Mouse (Mus musculus): ENCODE results near the gene Yap1.
"Not testable (repeated sequence)": the region's sequence is repeated elsewhere in the genome, so short reads cannot be mapped to it uniquely, and the experiment has no call there.

The Yap1 gene

DNA sequence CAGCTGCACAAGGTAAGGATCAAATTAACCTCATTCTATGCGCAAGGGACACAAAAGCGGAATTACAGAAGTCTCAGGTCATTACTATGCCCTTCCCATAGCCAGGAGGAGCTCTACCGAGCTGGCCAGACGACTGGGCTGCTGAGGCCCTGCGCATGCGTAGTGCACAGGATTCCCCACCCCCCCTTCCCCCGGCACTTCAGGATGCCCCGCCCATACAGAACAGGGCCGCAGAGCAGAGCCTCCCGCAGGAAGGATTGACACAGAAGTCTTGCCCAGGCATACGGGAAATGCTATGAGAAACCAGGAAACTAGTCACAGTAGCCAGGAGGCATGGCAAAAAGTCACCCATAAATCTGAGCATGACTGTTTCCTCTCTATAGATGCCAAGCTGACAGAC lies 89.9 kb downstream of the Yap1 start:
- peak; percentile 18 to 54 for DNase-seq (ENCODE audit: low spot score in 2 of 2)

DNA sequence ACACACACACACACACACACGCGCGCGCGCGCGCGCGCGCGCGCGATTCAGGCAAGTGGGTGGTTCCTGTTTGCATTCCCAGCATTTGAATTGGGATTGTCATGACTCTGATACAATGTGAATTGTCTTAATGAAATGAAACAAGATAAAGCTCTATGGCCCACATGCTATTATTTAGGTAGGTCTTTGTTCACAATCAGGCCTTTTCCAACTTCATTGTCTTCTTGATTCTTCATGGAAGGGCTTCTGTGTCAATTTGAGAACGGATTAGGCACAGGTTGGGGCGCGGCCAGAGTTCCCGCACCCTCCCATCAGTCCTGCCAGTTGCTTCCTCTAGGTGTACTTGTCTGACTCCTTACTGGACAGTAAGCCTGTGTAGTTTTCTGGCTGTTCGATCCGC lies 90.4 kb downstream of the Yap1 start:
- DNase-seq (ENCODE audit: low spot score in 2 of 2), result no peak

DNA sequence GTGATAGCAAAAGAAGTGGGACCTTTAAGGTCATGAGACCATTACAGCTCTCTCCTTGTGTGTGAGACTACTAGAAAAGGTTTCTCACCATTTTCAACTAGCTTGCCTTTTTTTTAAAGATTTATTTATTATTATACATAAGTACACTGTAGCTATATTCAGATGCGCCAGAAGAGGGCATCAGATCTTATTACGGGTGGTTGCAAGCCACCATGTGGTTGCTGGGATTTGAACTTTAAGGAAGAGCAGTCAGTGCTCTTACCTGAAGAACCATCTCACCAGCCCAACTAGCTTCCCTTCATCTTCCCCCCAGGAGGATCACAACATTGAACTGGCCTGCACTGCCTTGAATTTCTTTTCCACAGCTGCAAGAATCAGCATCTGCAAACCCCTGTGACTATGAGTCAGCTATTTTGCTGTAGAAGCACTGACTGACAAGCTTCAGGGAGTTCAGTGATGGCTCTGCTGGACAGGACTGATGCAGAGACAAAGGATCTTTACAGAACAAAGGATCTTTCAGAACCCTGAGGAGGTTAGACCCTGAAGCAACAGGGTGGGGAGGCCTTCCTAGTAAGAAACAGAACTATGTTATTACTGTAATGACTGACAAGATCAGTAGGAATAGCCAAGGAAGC lies 96.9 kb downstream of the Yap1 start:
- DNase-seq (ENCODE audit: low spot score in 2 of 2), result no peak

DNA sequence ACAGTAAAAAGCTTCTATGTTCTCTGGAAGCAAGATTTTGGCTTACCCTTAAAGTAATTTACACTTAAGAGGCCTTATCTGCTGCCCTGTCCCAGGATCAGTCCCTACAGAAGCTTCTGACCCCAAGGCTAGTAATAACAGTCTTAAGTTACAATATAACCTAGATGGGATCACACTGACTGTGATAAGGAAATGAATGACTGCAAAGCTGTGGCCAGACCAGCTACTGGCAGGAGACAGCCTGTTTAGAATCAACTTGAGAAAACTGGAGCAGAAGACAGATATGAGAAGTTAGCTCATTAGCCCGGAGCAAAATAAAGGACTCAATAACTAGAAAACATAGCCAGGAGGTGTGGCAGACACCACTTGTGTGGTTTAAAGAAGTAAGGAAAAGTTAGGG lies 97.8 kb downstream of the Yap1 start:
- no peak for DNase-seq (ENCODE audit: low spot score in 2 of 2)

DNA sequence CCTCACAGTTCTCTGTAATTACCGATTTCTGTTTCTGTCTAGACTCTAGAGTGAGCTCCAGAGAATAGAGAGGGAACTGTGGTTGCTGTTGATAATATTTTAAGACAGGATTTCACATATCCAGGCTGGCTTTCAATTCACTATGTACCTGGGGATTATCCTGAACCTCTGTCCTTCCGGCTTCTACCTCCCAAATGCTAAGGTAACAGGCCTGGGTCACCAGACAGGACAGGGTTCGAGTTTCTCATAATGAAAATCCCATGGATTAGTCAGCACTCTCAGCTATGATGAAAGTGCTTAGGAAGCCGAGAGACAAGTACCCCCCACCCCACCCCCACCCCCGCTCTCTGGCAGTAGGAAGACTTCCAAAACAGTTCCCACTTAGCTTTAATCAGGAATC lies 100.6 kb downstream of the Yap1 start:
- no peak for DNase-seq (ENCODE audit: low spot score in 2 of 2)

DNA sequence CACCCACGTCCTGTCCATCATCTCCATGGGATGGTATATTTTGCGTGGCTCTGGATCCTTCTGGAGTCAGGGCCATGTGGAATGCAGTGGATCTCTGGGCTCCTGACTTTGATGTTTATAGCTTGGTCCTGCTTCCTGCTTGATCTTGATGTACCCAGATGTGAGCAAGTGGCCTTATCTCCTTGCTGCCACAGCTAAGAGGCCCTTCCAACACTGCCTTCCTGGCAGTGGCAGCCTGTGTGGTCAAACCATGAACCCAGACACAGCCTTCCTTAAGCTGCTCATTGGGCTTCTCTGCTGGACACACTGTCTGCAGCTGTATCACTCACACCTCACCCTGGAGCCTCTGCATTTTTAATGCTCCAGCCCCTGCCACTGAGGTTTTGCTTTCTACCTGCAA lies 101.1 kb downstream of the Yap1 start:
- no peak for DNase-seq (ENCODE audit: low spot score in 2 of 2)

DNA sequence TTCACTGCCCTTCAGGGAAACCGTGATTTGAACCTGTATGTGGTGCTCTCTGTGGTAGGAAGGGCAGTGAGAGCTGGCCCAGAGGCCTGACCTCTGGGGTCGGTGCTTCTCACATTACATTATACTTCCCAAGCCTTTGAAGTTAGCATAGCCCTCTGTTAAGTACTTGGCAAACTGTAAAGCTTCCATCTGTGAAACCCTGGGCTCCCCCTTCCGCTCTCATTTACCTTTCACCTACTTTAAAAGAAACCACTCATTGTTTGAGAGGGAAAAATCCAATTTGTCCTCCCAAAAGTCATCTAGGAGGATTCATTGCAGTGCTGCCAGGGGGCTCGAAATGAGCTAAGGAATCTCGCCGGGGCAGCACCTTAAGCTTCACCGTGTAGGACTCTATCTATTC lies 102.1 kb downstream of the Yap1 start:
- DNase-seq (ENCODE audit: low spot score in 2 of 2), result no peak

DNA sequence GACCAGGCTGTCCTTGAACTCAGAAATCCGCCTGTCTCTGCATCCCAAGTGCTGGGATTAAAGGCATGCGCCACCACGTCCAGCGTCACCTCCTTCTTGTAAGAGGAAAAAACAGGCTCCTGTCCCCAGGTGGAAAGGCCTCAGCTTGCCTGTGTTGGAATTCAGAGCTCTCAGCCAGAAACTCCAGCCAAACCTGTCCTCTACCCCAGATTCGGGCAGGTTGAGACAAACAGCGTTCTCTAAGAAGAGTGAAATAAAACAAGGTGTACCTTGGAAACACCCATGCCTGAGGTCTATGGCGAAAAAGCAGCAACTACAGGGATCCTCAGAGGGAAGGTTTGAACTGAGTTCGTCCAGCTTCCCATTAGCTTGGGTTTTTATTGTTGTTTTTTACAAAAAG lies 103.4 kb downstream of the Yap1 start:
- peak in 1 of 2 experiments; percentile 16 for DNase-seq (ENCODE audit: low spot score in 2 of 2)

DNA sequence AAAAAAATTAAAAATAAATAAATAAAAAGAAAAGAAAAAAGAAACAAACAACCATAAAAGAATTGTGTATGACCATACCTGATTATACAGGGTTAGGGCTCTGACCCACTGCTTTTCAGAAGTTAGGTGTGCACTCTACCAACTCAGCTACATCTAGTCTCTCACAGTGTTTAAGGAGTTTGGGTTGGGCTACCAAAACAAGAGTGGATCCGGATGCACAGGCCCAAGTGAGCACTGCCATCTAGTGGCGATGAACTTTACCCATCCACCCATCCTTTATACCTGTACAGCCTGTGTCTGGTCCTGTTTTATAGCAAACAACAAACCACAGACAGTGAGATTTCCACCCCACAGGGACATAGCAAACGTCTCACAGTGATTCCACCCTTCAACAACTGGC lies 106.9 kb downstream of the Yap1 start:
- peak; percentile 58 to 76 for DNase-seq (ENCODE audit: low spot score in 2 of 2)

DNA sequence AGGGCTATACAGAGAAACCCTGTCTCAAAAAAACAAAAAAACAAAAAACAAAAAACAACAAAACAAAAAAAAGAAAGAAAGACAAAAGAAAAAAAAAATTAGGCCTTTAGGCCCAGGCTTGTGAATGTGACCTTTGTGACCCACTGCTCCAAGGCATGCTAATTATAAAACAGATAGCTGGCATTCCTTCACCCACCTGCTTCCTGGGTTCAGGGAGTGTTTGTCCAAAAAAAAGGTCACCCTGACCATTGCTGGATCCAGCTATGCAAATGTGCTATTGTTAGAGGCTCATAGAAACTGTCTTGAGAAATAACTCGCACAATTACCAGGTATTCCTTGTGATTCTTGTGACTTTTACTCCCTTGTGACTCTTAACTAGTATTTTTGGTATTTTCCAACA lies 112.6 kb downstream of the Yap1 start:
- DNase-seq (ENCODE audit: low spot score in 2 of 2), result not testable (repeated sequence)

DNA sequence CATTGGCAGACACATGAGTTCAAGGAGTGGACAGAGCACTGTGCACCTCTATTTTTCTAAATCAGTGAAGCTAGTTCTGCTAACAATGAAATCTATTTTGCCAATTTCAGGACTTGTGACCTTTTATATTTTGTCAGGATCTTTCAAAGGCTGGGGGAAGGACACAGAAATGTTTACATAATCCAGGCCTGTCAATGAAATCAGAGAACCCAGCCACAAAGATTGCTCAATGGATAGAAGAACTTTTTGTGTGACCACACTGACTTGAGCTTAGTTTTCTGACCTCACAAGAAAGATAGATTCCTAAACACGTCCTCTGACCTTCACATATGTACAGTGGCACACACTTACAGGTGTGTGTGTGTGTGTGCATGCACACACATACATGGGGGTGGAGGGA lies 113.2 kb downstream of the Yap1 start:
- DNase-seq (ENCODE audit: low spot score in 2 of 2), result no peak

DNA sequence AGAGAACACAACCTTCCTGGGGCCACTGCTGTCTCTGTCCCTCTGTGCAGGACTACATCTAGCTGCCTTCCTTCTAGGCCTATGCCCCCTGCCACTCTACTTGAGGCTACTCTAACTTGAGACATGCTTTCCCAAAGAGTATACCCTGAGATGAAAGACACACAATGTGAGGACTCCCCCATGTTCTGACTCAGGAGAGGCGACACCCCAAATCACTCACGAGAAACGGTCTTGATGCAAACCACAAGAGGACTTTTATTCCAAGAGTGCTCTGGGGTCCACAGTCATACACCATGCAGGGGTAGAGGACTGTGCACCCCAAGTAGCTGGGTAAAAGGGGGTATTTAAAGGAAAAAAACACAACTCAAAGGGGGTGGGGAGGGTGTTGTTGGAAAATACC lies 120.0 kb downstream of the Yap1 start:
- DNase-seq (ENCODE audit: low spot score in 2 of 2), result no peak

DNA sequence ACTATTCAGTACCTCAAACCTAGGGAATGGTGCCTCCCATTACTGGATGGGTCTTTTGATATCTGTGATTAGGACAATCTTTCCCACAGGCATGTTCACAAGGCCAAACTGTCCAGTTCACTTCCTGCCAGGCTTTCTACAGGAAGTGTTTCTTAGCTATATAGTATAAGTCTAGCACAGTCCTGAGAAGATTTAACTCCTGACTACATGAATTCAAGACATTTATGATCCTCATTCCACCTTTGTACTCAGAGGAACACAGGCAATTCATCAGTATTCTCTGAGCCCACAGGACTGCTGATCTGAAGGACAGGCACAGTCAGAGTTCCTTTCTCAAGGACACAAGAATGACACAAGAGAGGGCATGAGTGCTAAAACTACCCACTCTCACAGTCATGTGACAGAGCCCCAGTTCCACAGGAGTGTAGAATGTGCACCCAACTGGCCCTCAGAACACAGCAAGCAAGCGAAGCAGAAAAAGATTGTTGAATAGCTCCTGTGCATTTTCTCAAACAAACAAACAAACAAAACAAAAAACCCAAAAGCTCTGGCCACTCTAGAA lies 122.0 kb downstream of the Yap1 start:
- no peak for DNase-seq (ENCODE audit: low spot score in 2 of 2)

All from urinary bladder, postnatal 36 days (tissue).